Mouse (Mus musculus): ENCODE results near the gene Mitd1.

- TF ChIP-seq CTCF (conservative IDR thresholded peaks at IDR 0.05; ENCODE audit: insufficient read depth, insufficient read length, low read depth, low read length) (no peak), POLR2A (IDR thresholded peaks at IDR 0.05; ENCODE audit: low read depth, low read length) (no peak)
Measured at GRCm38 (mm10) chr1:37917666-37918065, 27.5 kb upstream of the Mitd1 start.
